Mouse (Mus musculus): ENCODE results near the gene Vmn1r39. TPM values are rescaled to one million over a fixed set of nuclear protein-coding genes. Genes with fewer than 3 reads are reported as not detected.
"Not testable (repeated sequence)": the region's sequence is repeated elsewhere in the genome, so short reads cannot be mapped to it uniquely, and the experiment has no call there.

Vmn1r39 gene
- not detected in 2 replicates for polyA plus RNA-seq (2015; fragmentation: Nextera tagmentation; extraction: Ambion mirVana)

- Histone ChIP-seq H3K4me3 (no peak within 1 kb of the TSS), H3K4me2 (no peak within 1 kb of the TSS), H3K27ac (no peak within 1 kb of the TSS), H3K4me1 (no peaks in the 10 kb centered on the region), H3K9me3 (no peaks in the 10 kb centered on the region), H3K9ac (no peak within 1 kb of the TSS), H3K27me3 (no peaks in the 10 kb centered on the region), H3K36me3 (no peaks in the 10 kb centered on the region)
- ATAC-seq (ENCODE audit: insufficient number of reproducible peaks, low FRiP score, low TSS enrichment, low read depth), result no peak
- WGBS, result 86% methylated on average over 2 of the region's 2 CpGs
Observed at GRCm38 (mm10) chr6:66810509-66810908, at the start of gene Vmn1r39. Vmn1r39 (minus strand) TSS chr6:66810609.

- ATAC-seq (ENCODE audit: insufficient number of reproducible peaks, low FRiP score, low TSS enrichment, low read depth), result no peak
- Histone ChIP-seq H3K36me3 (no peaks in the 10 kb centered on the region), H3K4me3 (no peak overlapping the region), H3K4me2 (no peak overlapping the region), H3K9ac (no peak overlapping the region), H3K4me1 (no peaks in the 10 kb centered on the region), H3K27me3 (no peaks in the 10 kb centered on the region), H3K9me3 (no peaks in the 10 kb centered on the region), H3K27ac (no peak overlapping the region)
Observed at GRCm38 (mm10) chr6:66859391-66859790, 49.0 kb upstream of the Vmn1r39 start.

DNA sequence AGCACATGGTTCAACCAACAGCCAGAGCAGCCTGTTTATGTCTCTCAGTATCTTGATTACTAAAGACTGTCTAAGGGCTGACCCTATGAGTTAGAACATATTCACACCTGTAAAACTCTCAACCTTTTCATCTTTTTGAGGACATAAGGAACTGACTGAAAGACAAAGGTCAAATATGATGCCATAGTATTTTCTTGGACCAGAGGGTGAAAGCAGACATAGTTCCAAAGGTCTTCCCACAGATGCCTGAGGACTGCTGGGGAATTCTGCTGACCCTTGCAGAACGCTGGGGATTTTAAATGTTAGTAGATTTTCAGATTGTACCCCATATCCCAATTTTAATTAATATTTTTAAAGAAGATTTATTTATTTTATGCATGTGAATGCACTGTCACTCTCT lies 47.9 kb upstream of the Vmn1r39 start:
- H3K36me3 ChIP-seq, result no peaks in the 10 kb centered on the region
- no peak for ATAC-seq (ENCODE audit: insufficient number of reproducible peaks, low FRiP score, low TSS enrichment, low read depth)
- no peak overlapping the region for H3K9ac ChIP-seq
- no peak overlapping the region for H3K4me3 ChIP-seq
- no peak overlapping the region for H3K27ac ChIP-seq
- WGBS, result 79% methylated on average over 1 of the region's 1 CpGs
- H3K27me3 ChIP-seq, result no peaks in the 10 kb centered on the region
- no peak overlapping the region for H3K4me2 ChIP-seq
- H3K4me1 ChIP-seq, result no peaks in the 10 kb centered on the region
- H3K9me3 ChIP-seq, result no peaks in the 10 kb centered on the region

- no peak overlapping the region for H3K4me3 ChIP-seq
- H3K9ac ChIP-seq, result no peak overlapping the region
- no peaks in the 10 kb centered on the region for H3K36me3 ChIP-seq
- H3K9me3 ChIP-seq, result no peaks in the 10 kb centered on the region
- no peaks in the 10 kb centered on the region for H3K27me3 ChIP-seq
- H3K4me1 ChIP-seq, result no peaks in the 10 kb centered on the region
- H3K4me2 ChIP-seq, result no peak overlapping the region
- H3K27ac ChIP-seq, result no peak overlapping the region
- ATAC-seq (ENCODE audit: insufficient number of reproducible peaks, low FRiP score, low TSS enrichment, low read depth), result no peak
Observed at GRCm38 (mm10) chr6:66856236-66856635, 45.8 kb upstream of the Vmn1r39 start.

- H3K4me1 ChIP-seq, result no peaks in the 10 kb centered on the region
- H3K9ac ChIP-seq, result no peak overlapping the region
- no peak overlapping the region for H3K4me2 ChIP-seq
- ATAC-seq (ENCODE audit: insufficient number of reproducible peaks, low FRiP score, low TSS enrichment, low read depth), result no peak
- H3K4me3 ChIP-seq, result no peak overlapping the region
- H3K9me3 ChIP-seq, result no peaks in the 10 kb centered on the region
- no peaks in the 10 kb centered on the region for H3K27me3 ChIP-seq
- no peak overlapping the region for H3K27ac ChIP-seq
- WGBS, result 18% methylated on average over 4 of the region's 4 CpGs
- H3K36me3 ChIP-seq, result no peaks in the 10 kb centered on the region
Observed at GRCm38 (mm10) chr6:66848936-66849335, 38.5 kb upstream of the Vmn1r39 start.

DNA sequence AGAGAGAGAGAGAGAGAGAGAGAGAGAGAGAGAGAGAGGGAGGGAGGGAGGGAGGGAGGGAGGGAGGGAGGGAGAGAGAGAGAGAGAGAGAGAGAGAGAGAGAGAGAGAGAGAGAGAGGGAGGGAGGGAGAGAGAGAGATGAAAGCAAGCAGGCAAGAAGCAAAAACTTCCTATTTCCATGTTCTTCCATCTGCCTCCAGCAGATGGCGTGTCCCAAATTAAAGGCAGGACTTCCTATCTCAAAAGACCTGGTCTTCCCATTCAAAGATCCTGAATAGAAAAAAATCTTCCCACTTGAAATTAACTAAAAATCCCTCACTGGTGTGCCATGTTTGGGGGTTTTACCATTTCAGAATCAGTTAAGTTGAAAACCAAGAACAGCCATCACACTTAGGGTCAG lies 30.2 kb upstream of the Vmn1r39 start:
- H3K4me3 ChIP-seq; ATAC-seq (ENCODE audit: insufficient number of reproducible peaks, low FRiP score, low TSS enrichment, low read depth): not testable (repeated sequence)
- WGBS, result 11% methylated on average over 1 of the region's 1 CpGs

DNA sequence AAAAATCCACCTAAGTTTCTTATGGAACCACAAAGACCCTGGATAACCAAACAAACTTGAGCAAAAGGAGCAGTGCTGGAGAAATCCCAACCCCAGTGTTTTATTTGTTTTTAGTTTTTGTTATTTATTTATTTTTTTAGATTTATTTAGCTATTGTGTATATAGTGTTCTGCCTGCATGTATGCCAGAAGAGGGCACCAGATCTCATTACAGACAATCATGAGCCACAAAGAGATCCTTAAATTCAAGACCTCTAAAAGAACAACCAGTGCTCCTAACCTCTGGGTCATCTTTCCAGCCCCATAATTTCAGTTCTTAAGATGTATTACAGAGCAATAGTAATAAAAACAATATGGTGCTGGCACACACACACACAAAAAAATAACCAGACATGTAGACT lies 26.5 kb upstream of the Vmn1r39 start:
- no peak overlapping the region for H3K4me2 ChIP-seq
- no peaks in the 10 kb centered on the region for H3K36me3 ChIP-seq
- H3K4me3 ChIP-seq, result no peak overlapping the region
- no peaks in the 10 kb centered on the region for H3K4me1 ChIP-seq
- H3K9ac ChIP-seq, result no peak overlapping the region
- H3K9me3 ChIP-seq, result no peaks in the 10 kb centered on the region
- no peak for ATAC-seq (ENCODE audit: insufficient number of reproducible peaks, low FRiP score, low TSS enrichment, low read depth)
- no peaks in the 10 kb centered on the region for H3K27me3 ChIP-seq
- H3K27ac ChIP-seq, result no peak overlapping the region

More for the DNA sequence above, 30.2 kb upstream of the Vmn1r39 start:
- H3K9ac ChIP-seq, H3K9me3 ChIP-seq, H3K36me3 ChIP-seq, H3K4me2 ChIP-seq, H3K27me3 ChIP-seq, H3K27ac ChIP-seq, H3K4me1 ChIP-seq: not testable (repeated sequence)

- Histone ChIP-seq H3K4me2 (no peak overlapping the region), H3K9me3 (no peaks in the 10 kb centered on the region), H3K9ac (no peak overlapping the region), H3K27me3 (no peaks in the 10 kb centered on the region), H3K36me3 (no peaks in the 10 kb centered on the region), H3K4me1 (no peaks in the 10 kb centered on the region), H3K4me3 (no peak overlapping the region), H3K27ac (no peak overlapping the region)
- 65% methylated on average over 1 of the region's 1 CpGs for WGBS
- ATAC-seq (ENCODE audit: insufficient number of reproducible peaks, low FRiP score, low TSS enrichment, low read depth), result no peak
Observed at GRCm38 (mm10) chr6:66806311-66806710, 4.1 kb downstream of the Vmn1r39 start.

DNA sequence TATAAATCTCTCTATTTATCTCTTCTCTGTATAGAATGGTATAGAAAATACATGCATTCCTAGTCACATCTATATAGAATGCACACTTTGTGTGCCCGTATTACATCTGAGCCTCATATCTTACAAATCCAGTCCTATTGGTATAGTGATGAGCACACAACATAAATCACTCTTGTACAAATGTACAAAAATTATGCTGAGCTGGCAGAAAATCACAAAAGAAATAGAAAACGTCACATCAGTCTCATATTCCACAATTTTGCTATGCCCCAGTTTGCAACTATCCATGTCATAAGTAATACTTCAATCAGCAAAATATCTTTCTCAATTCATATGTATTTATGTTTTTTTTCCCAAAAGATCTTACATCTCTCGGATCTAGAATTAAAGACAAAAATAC lies 4.7 kb downstream of the Vmn1r39 start:
- Histone ChIP-seq H3K36me3 (no peaks in the 10 kb centered on the region), H3K4me3 (no peak overlapping the region), H3K27me3 (no peaks in the 10 kb centered on the region), H3K9me3 (no peaks in the 10 kb centered on the region), H3K4me2 (no peak overlapping the region), H3K9ac (no peak overlapping the region), H3K27ac (no peak overlapping the region), H3K4me1 (no peaks in the 10 kb centered on the region)
- WGBS, result 83% methylated on average over 3 of the region's 3 CpGs
- no peak for ATAC-seq (ENCODE audit: insufficient number of reproducible peaks, low FRiP score, low TSS enrichment, low read depth)

DNA sequence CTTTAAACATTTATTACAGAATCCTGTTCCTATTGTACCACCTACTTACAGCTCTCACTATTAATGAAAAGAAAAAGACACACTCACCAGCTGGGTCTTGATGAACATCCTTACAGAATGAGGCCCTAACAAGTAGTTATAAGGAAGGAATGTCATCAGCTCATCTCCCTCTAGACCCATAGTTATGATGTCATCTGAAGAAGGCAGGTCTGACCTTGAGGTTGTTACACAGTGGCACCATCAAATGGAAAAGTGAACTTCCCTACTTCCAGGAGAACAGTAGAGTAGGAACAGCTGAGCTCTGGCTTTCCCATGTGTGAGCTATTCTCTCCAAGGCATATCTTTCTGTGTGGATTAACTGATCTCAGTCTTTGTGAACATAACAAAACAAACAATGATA lies 27.9 kb downstream of the Vmn1r39 start, which contains the start of gene Vmn1r38:
Gene Vmn1r38, minus strand, starts transcription at position 101 of the 400 bp plus-strand sequence.
- H3K4me2 ChIP-seq; H3K9me3 ChIP-seq; H3K4me1 ChIP-seq; H3K27me3 ChIP-seq; ATAC-seq (ENCODE audit: insufficient number of reproducible peaks, low FRiP score, low TSS enrichment, low read depth); H3K27ac ChIP-seq; H3K4me3 ChIP-seq; H3K9ac ChIP-seq; H3K36me3 ChIP-seq: not testable (repeated sequence)

Other genes with a start within 250 kb of the Vmn1r39 start
- gene Vmn1r33, start 192.3 kb downstream of the Vmn1r39 start, polyA plus RNA-seq (2015; fragmentation: Nextera tagmentation; extraction: Ambion mirVana), result not detected in 2 replicates
- gene Vmn1r34, start 166.7 kb downstream of the Vmn1r39 start, polyA plus RNA-seq (2015; fragmentation: Nextera tagmentation; extraction: Ambion mirVana), result not detected in 2 replicates
- gene Vmn1r35, start 124.7 kb downstream of the Vmn1r39 start, polyA plus RNA-seq (2015; fragmentation: Nextera tagmentation; extraction: Ambion mirVana), result not detected in 2 replicates
- not detected in 2 replicates for gene Vmn1r36, start 91.4 kb downstream of the Vmn1r39 start, polyA plus RNA-seq (2015; fragmentation: Nextera tagmentation; extraction: Ambion mirVana)
- gene Vmn1r37, start 81.2 kb downstream of the Vmn1r39 start, polyA plus RNA-seq (2015; fragmentation: Nextera tagmentation; extraction: Ambion mirVana), result not detected in 2 replicates
- not detected in 2 replicates for gene Vmn1r38, start 28.0 kb downstream of the Vmn1r39 start, polyA plus RNA-seq (2015; fragmentation: Nextera tagmentation; extraction: Ambion mirVana)
- 109 and 118 TPM in 2 replicates for gene Gng12, start 85.8 kb upstream of the Vmn1r39 start, polyA plus RNA-seq (2015; fragmentation: Nextera tagmentation; extraction: Ambion mirVana)
- gene Gadd45a, start 226.8 kb upstream of the Vmn1r39 start, polyA plus RNA-seq (2015; fragmentation: Nextera tagmentation; extraction: Ambion mirVana), result 13.7 and 15.9 TPM in 2 replicates